Mouse (Mus musculus): ENCODE data around the gene Tmem106a.

DNA sequence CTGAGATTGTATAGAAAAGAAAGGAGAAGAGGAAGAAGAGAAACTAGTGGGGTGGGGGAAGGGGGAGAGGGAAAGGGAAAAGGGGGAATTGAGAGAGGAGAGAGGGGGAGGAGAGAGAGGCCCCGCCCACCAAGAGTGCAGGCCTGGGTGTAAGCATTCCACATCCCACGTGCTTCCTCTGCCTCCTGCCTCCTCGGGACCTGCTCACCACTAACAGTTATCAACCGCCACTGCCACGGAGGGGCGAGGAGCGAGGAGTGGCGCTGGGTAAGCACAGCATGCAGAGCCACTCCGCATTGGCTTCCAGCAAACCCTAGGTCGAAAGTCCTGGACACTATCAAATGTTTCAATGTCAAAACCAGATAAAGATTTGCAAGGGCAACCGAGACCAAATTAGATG, 28.4 kb downstream of the Tmem106a start:
- TF ChIP-seq POLR2A (IDR thresholded peaks at IDR 0.05; ENCODE audit: insufficient read depth, low read depth, low read length) (no peak), CTCF (IDR thresholded peaks at IDR 0.05) (no peak), EP300 (IDR thresholded peaks at IDR 0.05; ENCODE audit: insufficient read depth, low read depth, low read length) (no peak)
